Mouse (Mus musculus) E14TG2a.4 (cell line): ENCODE results near the gene Mfsd2a.
A peak's percentile ranks its signal among the peaks of the same experiment; 100 is the strongest.
"Not testable (repeated sequence)": the region's sequence is repeated elsewhere in the genome, so short reads cannot be mapped to it uniquely, and the experiment has no call there.

Experiments used
- H3K27me3 ChIP-seq: 2 replicates; pipeline ENCODE4 v1.6.1; 2014; ENCODE audit warnings: low read length, control low read depth; ENCODE audit not compliant: insufficient read depth
- H3K36me3 ChIP-seq: 2 replicates; pipeline ENCODE4 v1.6.1; 2014; ENCODE audit warnings: low read length, control low read depth; ENCODE audit not compliant: insufficient read depth
- H3K4me1 ChIP-seq: replicated peaks from 2 replicates; pipeline ENCODE4 v1.6.1; 2014; ENCODE audit warnings: low read depth, low read length, control low read depth
- H3K4me3 ChIP-seq: replicated peaks from 2 replicates; pipeline ENCODE4 v1.5.1; 2014; ENCODE audit warnings: mild to moderate bottlenecking, low read length
- H3K9me3 ChIP-seq: 2 replicates; pipeline ENCODE4 v1.6.1; 2014; ENCODE audit warnings: low read length, control low read depth
- CTCF ChIP-seq: conservative IDR thresholded peaks from 2 replicates; pipeline ENCODE4 v1.5.1; 2014; ENCODE audit warnings: low read length
- NANOG ChIP-seq: IDR thresholded peaks from 2 replicates; pipeline ENCODE4 v1.6.1; 2014; ENCODE audit warnings: borderline replicate concordance, low read length, mixed read lengths
- POU5F1 ChIP-seq: IDR thresholded peaks from 2 replicates; pipeline ENCODE4 v1.6.1; 2014; ENCODE audit warnings: low read length, borderline replicate concordance

The Mfsd2a gene

DNA sequence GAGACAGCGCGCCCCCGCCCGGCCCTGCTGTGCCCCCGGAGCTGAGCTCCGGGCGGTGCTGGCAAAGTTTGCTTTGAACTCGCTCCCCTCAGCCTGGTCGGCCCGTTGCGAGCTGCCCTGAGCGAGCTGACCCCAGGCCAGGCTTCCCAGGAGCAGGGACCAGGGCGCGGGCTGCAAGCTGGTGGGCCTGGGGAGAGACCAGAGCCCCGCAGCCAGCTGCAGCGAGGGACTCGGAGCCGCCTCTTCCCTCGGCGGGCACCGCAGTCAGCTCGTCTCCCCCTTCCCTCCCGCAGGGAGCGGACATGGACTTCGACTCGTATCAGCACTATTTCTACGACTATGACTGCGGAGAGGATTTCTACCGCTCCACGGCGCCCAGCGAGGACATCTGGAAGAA, 35.2 kb upstream of the Mfsd2a start:
- Histone ChIP-seq H3K9me3 (no peaks in the 10 kb centered on the region), H3K27me3 (peaks cover 44% of the 10 kb centered on the region), H3K4me3 (peak overlapping the region; percentile 93), H3K4me1 (peaks cover 49% of the 10 kb centered on the region), H3K36me3 (no peaks in the 10 kb centered on the region)
- TF ChIP-seq NANOG = no peak

DNA sequence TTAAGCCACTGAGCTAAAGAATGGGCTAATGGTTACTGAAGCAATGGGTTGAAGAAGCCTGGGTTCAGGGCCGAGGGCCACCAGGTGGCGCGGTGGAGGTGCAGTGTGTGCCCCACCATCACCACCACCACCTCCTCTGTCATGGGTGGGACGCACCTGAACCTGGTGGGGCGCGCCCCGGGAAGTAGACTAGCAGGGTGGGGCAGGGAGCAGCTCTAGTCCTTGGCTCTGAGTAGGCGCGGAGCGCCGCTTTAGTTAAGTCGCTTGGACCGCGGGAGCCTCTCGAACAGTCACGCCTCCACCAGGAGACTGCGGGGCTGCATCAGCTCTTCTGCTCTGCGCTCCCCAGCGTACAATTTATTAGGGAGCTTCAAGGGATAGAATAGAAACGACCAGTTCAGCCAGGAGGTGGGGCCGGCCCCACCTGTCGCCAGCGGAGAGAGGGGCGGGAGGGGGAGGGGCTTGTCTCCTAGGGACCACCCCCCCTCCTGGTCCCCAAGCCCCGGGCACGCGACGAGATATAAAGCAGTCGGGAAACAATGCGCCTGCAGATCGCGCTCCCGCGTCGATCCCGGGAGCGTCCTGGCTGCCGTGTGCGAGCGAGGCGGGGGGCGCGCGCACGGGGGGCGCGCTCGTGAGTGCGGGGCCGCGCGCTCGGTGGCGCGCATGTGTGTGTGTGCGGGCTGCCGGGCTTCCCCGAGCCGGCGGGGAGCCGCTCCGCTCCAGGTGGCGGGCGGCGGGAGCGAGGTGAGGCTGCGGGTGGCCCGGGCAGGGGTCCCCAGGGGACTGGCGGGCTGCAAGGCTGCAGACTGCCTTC, 34.6 kb upstream of the Mfsd2a start, which contains the start of gene Mycl:
Mycl (plus strand) TSS at position 249 of the 817 bp plus-strand sequence.
- no peaks in the 10 kb centered on the region for H3K9me3 ChIP-seq
- no peaks in the 10 kb centered on the region for H3K36me3 ChIP-seq
- no peak for TF ChIP-seq NANOG
- TF ChIP-seq CTCF = peak; percentile 77
- TF ChIP-seq POU5F1 = no peak
- peaks cover 44% of the 10 kb centered on the region for H3K27me3 ChIP-seq
- H3K4me1 ChIP-seq = peaks cover 43% of the 10 kb centered on the region
- peak within 1 kb of the TSS; percentile 93 for H3K4me3 ChIP-seq

DNA sequence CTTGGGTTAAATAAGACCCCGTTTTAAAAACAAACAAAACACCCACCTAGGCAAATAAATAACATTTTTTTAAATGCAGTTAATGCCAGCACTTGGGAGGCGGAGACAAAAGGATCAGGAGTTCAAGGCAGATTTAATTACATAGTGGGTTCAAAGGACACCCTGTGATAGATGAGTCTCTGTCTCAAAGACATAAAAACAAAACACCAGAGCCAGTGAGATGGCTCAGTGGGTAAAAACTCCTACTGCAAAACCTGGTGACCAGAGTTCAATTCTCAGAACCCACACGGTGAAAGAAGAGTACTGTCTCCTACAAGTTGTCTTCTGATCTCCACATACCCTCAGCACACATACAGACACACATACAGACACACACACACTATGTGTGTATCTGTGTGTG, 31.3 kb upstream of the Mfsd2a start:
- TF ChIP-seq CTCF (no peak), POU5F1 (no peak), NANOG (no peak)
- Histone ChIP-seq H3K9me3 (no peaks in the 10 kb centered on the region), H3K36me3 (no peaks in the 10 kb centered on the region), H3K4me1 (peaks cover 13% of the 10 kb centered on the region), H3K27me3 (peaks cover 15% of the 10 kb centered on the region), H3K4me3 (no peak overlapping the region)

DNA sequence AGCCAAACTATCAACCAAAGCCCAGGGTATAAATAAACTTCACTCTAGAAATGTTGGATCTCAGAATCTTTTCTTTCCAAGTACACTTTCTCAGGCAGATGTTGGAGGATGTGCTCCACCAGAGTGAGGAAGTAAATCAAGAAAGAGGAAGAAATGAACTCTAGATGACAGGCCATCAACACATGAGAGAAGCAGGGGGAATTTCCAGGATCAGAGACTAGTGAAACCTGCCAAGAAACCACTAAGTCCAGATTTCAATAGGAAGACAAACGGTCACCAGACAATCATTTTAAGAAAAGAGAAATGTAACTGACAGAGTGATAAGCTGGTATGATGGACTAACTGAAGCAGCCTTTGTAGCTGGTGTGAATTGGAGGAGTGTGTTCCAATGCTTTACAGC, 30.2 kb upstream of the Mfsd2a start:
- TF ChIP-seq CTCF (no peak), NANOG (no peak), POU5F1 (no peak)
- Histone ChIP-seq H3K36me3 (no peaks in the 10 kb centered on the region), H3K9me3 (no peaks in the 10 kb centered on the region), H3K4me1 (peaks cover 11% of the 10 kb centered on the region), H3K4me3 (no peak overlapping the region), H3K27me3 (peaks cover 4% of the 10 kb centered on the region)

- not testable (repeated sequence) for H3K9me3 ChIP-seq, H3K4me3 ChIP-seq, H3K36me3 ChIP-seq
- Histone ChIP-seq H3K4me1 (peaks cover 23% of the 10 kb centered on the region), H3K27me3 (peaks cover 11% of the 10 kb centered on the region)
- TF ChIP-seq CTCF = peak; percentile 56
Measured at GRCm38 (mm10) chr4:122988004-122988403, 27.0 kb upstream of the Mfsd2a start.

GRCm38 (mm10) chr4:122987421-122987820, 26.4 kb upstream of the Mfsd2a start:
- H3K36me3 ChIP-seq = no peaks in the 10 kb centered on the region
- peaks cover 12% of the 10 kb centered on the region for H3K27me3 ChIP-seq
- no peak for TF ChIP-seq CTCF
- TF ChIP-seq NANOG = no peak
- TF ChIP-seq POU5F1 = no peak
- H3K4me3 ChIP-seq = no peak overlapping the region
- no peaks in the 10 kb centered on the region for H3K9me3 ChIP-seq
- peaks cover 28% of the 10 kb centered on the region for H3K4me1 ChIP-seq

GRCm38 (mm10) chr4:122985110-122985509, 24.1 kb upstream of the Mfsd2a start:
- no peaks in the 10 kb centered on the region for H3K9me3 ChIP-seq
- H3K4me1 ChIP-seq = peaks cover 40% of the 10 kb centered on the region
- H3K27me3 ChIP-seq = peaks cover 23% of the 10 kb centered on the region
- TF ChIP-seq POU5F1 = no peak
- TF ChIP-seq CTCF = peak; percentile 41
- TF ChIP-seq NANOG = no peak
- no peaks in the 10 kb centered on the region for H3K36me3 ChIP-seq
- no peak overlapping the region for H3K4me3 ChIP-seq

DNA sequence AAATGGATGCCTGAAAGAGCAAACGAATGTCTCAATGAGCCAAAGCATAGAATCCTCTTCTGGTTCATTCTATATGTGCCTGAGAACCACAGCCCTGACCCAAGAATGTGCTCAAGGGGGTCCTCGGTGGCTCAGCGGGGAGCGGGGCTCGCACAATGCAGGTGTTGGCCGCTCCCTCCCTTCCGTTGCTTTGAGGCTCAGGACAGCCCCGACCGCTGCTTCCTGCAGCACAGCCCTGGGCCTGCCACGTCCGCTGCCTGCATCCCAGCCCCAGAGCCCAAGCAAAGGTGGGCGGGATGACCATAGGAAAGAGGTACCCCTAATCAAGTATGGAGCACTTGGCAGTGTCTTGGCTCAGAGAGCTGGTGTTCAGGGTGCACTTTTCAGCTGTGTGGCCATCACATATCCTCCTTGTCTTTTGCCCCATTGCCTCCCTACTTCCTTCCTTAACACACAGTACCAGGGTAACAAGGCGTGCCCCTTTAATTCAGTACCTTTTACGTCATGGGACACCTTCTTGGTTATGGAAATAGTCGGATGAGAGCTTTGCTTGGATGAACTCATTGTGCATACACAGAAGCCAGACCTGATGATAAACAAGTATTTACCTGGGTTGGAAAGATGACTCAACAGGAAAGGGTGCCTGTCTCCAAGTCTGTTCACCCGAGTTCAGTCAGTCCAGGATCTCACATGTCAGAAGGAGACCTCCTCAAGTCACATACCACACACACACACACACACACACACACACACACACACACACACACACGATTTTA, 22.7 kb upstream of the Mfsd2a start:
- Histone ChIP-seq H3K9me3 (no peaks in the 10 kb centered on the region), H3K27me3 (peaks cover 29% of the 10 kb centered on the region), H3K4me1 (peaks cover 40% of the 10 kb centered on the region), H3K4me3 (peak overlapping the region; percentile 45), H3K36me3 (no peaks in the 10 kb centered on the region)
- TF ChIP-seq POU5F1 = no peak
- no peak for TF ChIP-seq CTCF
- TF ChIP-seq NANOG = no peak
